Mouse (Mus musculus): Measurements from ENCODE around the gene Gm20696. TPM values are rescaled to one million over a fixed set of nuclear protein-coding genes. Genes with fewer than 3 reads are reported as not detected.

Gm20696 gene
- total RNA-seq, 1 experiment = 0.58 TPM

GRCm38 (mm10) chr6:99484197-99484725 lies 182.3 kb downstream of the Gm20696 start:
- Histone ChIP-seq H3K9me3 (ENCODE audit: control insufficient read depth, insufficient read depth, low read depth, low read length) (no peaks in the 10 kb centered on the region), H3K27ac (ENCODE audit: insufficient read depth, low read depth, low read length, poor library complexity, severe bottlenecking) (no peak overlapping the region), H3K36me3 (ENCODE audit: control insufficient read depth, insufficient read depth, low read length, poor library complexity, severe bottlenecking) (no peaks in the 10 kb centered on the region), H3K9ac (ENCODE audit: insufficient read depth, low read depth, low read length, poor library complexity, severe bottlenecking) (no peak overlapping the region), H3K4me3 (ENCODE audit: insufficient read depth in 1 of 2, low read depth in 1 of 2, low read length in 2 of 2, poor library complexity in 1 of 2, severe bottlenecking in 1 of 2) (no peak overlapping the region), H3K4me1 (ENCODE audit: control insufficient read depth in 2 of 2, insufficient read depth in 2 of 2, low read length in 2 of 2, poor library complexity in 1 of 2) (peaks cover 2 to 5% of the 10 kb centered on the region in 2 experiments; a peak in 1 of 4 replicates)
- DNase-seq (ENCODE audit: low read depth, low spot score) = no peak
- TF ChIP-seq ZC3H11A (IDR thresholded peaks at IDR 0.05; ENCODE audit: borderline replicate concordance, low read depth, low read length) (no peak), HCFC1 (IDR thresholded peaks at IDR 0.05; ENCODE audit: borderline replicate concordance, insufficient read depth, low read length) (no peak), ZNF384 (IDR thresholded peaks at IDR 0.05; ENCODE audit: low read depth, low read length) (no peak), MAFK (IDR thresholded peaks at IDR 0.05; ENCODE audit: insufficient read depth, low read depth, low read length) (no peak), CHD2 (IDR thresholded peaks at IDR 0.05; ENCODE audit: low read depth, low read length) (no peak)
- in situ Hi-C loops (cut with MboI; ENCODE audit: low sequenced_read_pairs in 2 of 2, unreplicated experiment in 2 of 2) = no loop called here

DNA sequence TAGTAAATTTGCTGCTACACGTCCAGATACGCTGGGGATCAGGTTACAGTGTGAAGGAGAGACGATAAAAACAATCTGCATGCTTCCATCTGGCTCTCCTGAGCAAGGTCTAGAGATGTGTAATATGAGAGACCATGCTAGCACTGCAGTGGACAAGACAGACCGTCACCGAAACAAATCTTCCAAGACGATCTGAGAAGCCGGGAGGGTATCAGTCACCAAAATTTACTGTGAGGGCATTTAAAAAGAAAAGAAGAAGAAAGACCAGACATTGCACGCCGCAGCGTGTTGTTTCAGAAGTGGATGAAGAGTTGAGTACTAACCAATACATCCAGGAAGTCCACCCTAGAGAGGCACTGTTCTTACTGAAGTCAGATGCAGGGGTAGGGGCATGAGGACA lies 183.0 kb downstream of the Gm20696 start:
- no peak overlapping the region for H3K4me3 ChIP-seq (ENCODE audit: insufficient read depth in 1 of 2, low read depth in 1 of 2, low read length in 2 of 2, poor library complexity in 1 of 2, severe bottlenecking in 1 of 2)
- peaks cover 2 to 5% of the 10 kb centered on the region in 2 experiments; a peak in 1 of 4 replicates for H3K4me1 ChIP-seq (ENCODE audit: control insufficient read depth in 2 of 2, insufficient read depth in 2 of 2, low read length in 2 of 2, poor library complexity in 1 of 2)
- in situ Hi-C loops (cut with MboI; ENCODE audit: low sequenced_read_pairs in 2 of 2, unreplicated experiment in 2 of 2) = no loop called here
- H3K36me3 ChIP-seq (ENCODE audit: control insufficient read depth, insufficient read depth, low read length, poor library complexity, severe bottlenecking) = no peaks in the 10 kb centered on the region
- H3K27ac ChIP-seq (ENCODE audit: insufficient read depth, low read depth, low read length, poor library complexity, severe bottlenecking) = no peak overlapping the region
- H3K9me3 ChIP-seq (ENCODE audit: control insufficient read depth, insufficient read depth, low read depth, low read length) = no peaks in the 10 kb centered on the region
- TF ChIP-seq HCFC1 (IDR thresholded peaks at IDR 0.05; ENCODE audit: borderline replicate concordance, insufficient read depth, low read length) = no peak
- TF ChIP-seq MAFK (IDR thresholded peaks at IDR 0.05; ENCODE audit: insufficient read depth, low read depth, low read length) = no peak
- no peak for TF ChIP-seq CHD2 (IDR thresholded peaks at IDR 0.05; ENCODE audit: low read depth, low read length)
- no peak for TF ChIP-seq ZC3H11A (IDR thresholded peaks at IDR 0.05; ENCODE audit: borderline replicate concordance, low read depth, low read length)
- no peak for TF ChIP-seq ZNF384 (IDR thresholded peaks at IDR 0.05; ENCODE audit: low read depth, low read length)
- no peak overlapping the region for H3K9ac ChIP-seq (ENCODE audit: insufficient read depth, low read depth, low read length, poor library complexity, severe bottlenecking)
- no peak for DNase-seq (ENCODE audit: low read depth, low spot score)

DNA sequence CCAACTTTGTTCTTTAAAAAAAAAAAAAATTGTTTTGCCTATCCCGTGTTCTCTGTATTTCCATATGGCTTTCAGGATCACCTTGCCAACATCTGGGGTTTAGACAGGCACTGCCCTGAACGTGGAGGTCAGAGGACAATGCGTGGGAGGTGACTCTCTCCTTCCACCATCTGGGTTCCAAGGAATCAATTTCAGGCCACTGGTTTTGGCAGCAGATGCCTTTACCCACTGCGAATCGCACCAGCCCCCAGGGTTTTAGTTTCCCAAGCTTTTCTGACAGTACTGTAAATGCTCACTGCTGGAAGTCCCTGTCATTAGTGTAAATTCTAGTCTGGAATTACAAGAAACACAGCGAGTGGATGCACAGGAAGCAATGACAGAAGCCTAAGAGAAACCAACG lies 185.0 kb downstream of the Gm20696 start:
- H3K36me3 ChIP-seq (ENCODE audit: control insufficient read depth, insufficient read depth, low read length, poor library complexity, severe bottlenecking) = no peaks in the 10 kb centered on the region
- no peaks in the 10 kb centered on the region for H3K9me3 ChIP-seq (ENCODE audit: control insufficient read depth, insufficient read depth, low read depth, low read length)
- H3K4me3 ChIP-seq (ENCODE audit: insufficient read depth in 1 of 2, low read depth in 1 of 2, low read length in 2 of 2, poor library complexity in 1 of 2, severe bottlenecking in 1 of 2) = no peak overlapping the region
- DNase-seq (ENCODE audit: low read depth, low spot score) = no peak
- H3K4me1 ChIP-seq (ENCODE audit: control insufficient read depth in 2 of 2, insufficient read depth in 2 of 2, low read length in 2 of 2, poor library complexity in 1 of 2) = peaks cover 2 to 5% of the 10 kb centered on the region in 2 experiments; a peak in 1 of 4 replicates
- no peak overlapping the region for H3K27ac ChIP-seq (ENCODE audit: insufficient read depth, low read depth, low read length, poor library complexity, severe bottlenecking)
- H3K9ac ChIP-seq (ENCODE audit: insufficient read depth, low read depth, low read length, poor library complexity, severe bottlenecking) = no peak overlapping the region
- TF ChIP-seq ZNF384 (IDR thresholded peaks at IDR 0.05; ENCODE audit: low read depth, low read length) = no peak
- no peak for TF ChIP-seq ZC3H11A (IDR thresholded peaks at IDR 0.05; ENCODE audit: borderline replicate concordance, low read depth, low read length)
- TF ChIP-seq MAFK (IDR thresholded peaks at IDR 0.05; ENCODE audit: insufficient read depth, low read depth, low read length) = no peak
- TF ChIP-seq CHD2 (IDR thresholded peaks at IDR 0.05; ENCODE audit: low read depth, low read length) = no peak
- no peak for TF ChIP-seq HCFC1 (IDR thresholded peaks at IDR 0.05; ENCODE audit: borderline replicate concordance, insufficient read depth, low read length)
- in situ Hi-C loops (cut with MboI; ENCODE audit: low sequenced_read_pairs in 2 of 2, unreplicated experiment in 2 of 2) = no loop called here

DNA sequence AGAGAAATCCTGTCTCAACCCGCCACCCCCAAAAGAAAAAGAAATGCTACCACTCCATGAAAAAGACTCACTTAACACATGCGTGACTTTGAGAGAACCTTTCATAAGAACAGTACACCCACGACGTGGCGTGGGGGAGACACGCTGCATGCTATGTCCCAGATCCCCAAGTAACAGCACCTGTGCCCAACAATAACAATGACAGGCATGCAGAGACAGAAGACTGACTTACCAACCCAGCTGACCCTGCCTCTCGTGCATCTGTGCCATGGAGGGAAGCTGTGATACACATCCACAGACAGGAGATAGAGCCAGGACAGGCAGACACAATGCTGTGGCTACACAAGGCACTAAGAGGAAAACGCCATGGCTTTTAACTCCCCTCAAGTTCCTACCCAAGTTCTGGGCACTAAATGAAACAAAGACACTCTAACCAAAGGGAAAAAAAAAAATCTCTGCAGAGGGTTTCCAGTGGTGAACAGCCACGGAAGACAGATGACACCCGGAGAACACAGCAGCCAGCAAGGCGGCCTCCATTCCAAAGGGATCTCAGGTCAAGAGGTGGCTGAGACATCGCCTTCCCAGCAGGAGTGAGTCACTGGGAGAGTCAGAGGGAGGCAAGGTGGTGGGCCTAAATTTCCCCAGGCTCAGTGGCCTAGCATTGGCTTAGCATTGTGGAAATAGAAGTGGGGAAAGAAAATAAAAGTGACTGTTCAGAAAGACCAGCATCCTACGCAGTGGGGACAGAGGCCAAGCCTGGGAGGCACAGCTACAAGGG lies 187.5 kb downstream of the Gm20696 start:
- TF ChIP-seq ZC3H11A (IDR thresholded peaks at IDR 0.05; ENCODE audit: borderline replicate concordance, low read depth, low read length) (no peak), MAFK (IDR thresholded peaks at IDR 0.05; ENCODE audit: insufficient read depth, low read depth, low read length) (no peak), CHD2 (IDR thresholded peaks at IDR 0.05; ENCODE audit: low read depth, low read length) (no peak), ZNF384 (IDR thresholded peaks at IDR 0.05; ENCODE audit: low read depth, low read length) (no peak), HCFC1 (IDR thresholded peaks at IDR 0.05; ENCODE audit: borderline replicate concordance, insufficient read depth, low read length) (no peak)
- in situ Hi-C loops (cut with MboI; ENCODE audit: low sequenced_read_pairs in 2 of 2, unreplicated experiment in 2 of 2) = no loop called here
- H3K27ac ChIP-seq (ENCODE audit: insufficient read depth, low read depth, low read length, poor library complexity, severe bottlenecking) = no peak overlapping the region

More for the DNA sequence above, 187.5 kb downstream of the Gm20696 start:
- no peak for DNase-seq (ENCODE audit: low read depth, low spot score)
- Histone ChIP-seq H3K4me3 (ENCODE audit: insufficient read depth in 1 of 2, low read depth in 1 of 2, low read length in 2 of 2, poor library complexity in 1 of 2, severe bottlenecking in 1 of 2) (no peak overlapping the region), H3K4me1 (ENCODE audit: control insufficient read depth in 2 of 2, insufficient read depth in 2 of 2, low read length in 2 of 2, poor library complexity in 1 of 2) (no peaks in the 10 kb centered on the region; a peak in 1 of 4 replicates), H3K9me3 (ENCODE audit: control insufficient read depth, insufficient read depth, low read depth, low read length) (no peaks in the 10 kb centered on the region), H3K9ac (ENCODE audit: insufficient read depth, low read depth, low read length, poor library complexity, severe bottlenecking) (no peak overlapping the region), H3K36me3 (ENCODE audit: control insufficient read depth, insufficient read depth, low read length, poor library complexity, severe bottlenecking) (no peaks in the 10 kb centered on the region)
